Mouse (Mus musculus) left cerebral cortex, postnatal 14 days (tissue): ENCODE results near the gene Rpl9. TPM values are rescaled to one million over a fixed set of nuclear protein-coding genes. Genes with fewer than 3 reads are reported as not detected.

Experiments used
- DNase-seq, 2 experiments: peaks; one replicate each; pipeline ENCODE4 v3.0.0; 2021 to 2022; ENCODE audit warnings: low spot score in 2 of 2, mixed read lengths in 1 of 2
- intact Hi-C: fragments of 180-260 bp; cut with DNase I; formaldehyde crosslinking; loops from one replicate; pipeline ENCODE4 v1.15.1; 2025
- long read RNA-seq, 2 experiments: library from polyadenylated mRNA; stranded (forward); transcript quantifications; one replicate each; pipeline ENCODE4 v2.0.0; 2021
- total RNA-seq, 2 experiments: library from RNA; stranded (reverse); gene quantifications; 2 replicates each; pipeline ENCODE4 v1.2.3; 2021

Gene Rpl9
- total RNA-seq = 100 to 1,000 TPM; 562 to 565 TPM
- long read RNA-seq, experiment 1, transcript Rpl9-201 (8 exons, 738 nt) = major isoform, 130 of 145 reads
- long read RNA-seq, experiment 1, partial matches to known transcripts = 9 of 145 reads
- long read RNA-seq, experiment 1, other reads (novel, unspliced or antisense) = 4 of 145 reads
- long read RNA-seq, experiment 2, transcript Rpl9-201 (8 exons, 738 nt) = major isoform, 109 of 116 reads
- long read RNA-seq, experiment 2, partial matches to known transcripts = 3 of 116 reads
- long read RNA-seq, experiment 2, other reads (novel, unspliced or antisense) = 4 of 116 reads

GRCm38 (mm10) chr5:65390648-65391644 lies at the start of gene Rpl9, which contains the start of gene Lias:
Gene Rpl9, minus strand, starts transcription at chr5:65391444.
Gene Lias, plus strand, starts transcription at chr5:65391497.
- intact Hi-C loops = loop anchor here (5.0 kb wide), 1 partner anchor 54 kb away; the partner anchor contains the start of gene Rfc1
- peak; percentile 99 to 100 for DNase-seq

- DNase-seq = no peak
- intact Hi-C loops = loop anchor here (5.0 kb wide), 1 partner anchor 54 kb away; the partner anchor contains the start of gene Gm43552
Observed at GRCm38 (mm10) chr5:65438041-65438440, 46.8 kb upstream of the Rpl9 start.

GRCm38 (mm10) chr5:65435806-65436561 lies 44.7 kb upstream of the Rpl9 start, which contains the start of gene Ugdh:
Gene Ugdh, minus strand, starts transcription at chr5:65435949.
- intact Hi-C loops = loop anchor here (5.0 kb wide), 1 partner anchor 56 kb away; the partner anchor contains the start of gene Gm43552
- DNase-seq = peak; percentile 96 to 97

GRCm38 (mm10) chr5:65435363-65435805 lies 44.1 kb upstream of the Rpl9 start:
- DNase-seq = peak in 1 of 2 experiments; percentile 24
- intact Hi-C loops = loop anchor here (5.0 kb wide), 1 partner anchor 57 kb away; the partner anchor contains the start of gene Gm43552

- intact Hi-C loops = loop anchor here (5.0 kb wide), 1 partner anchor 58 kb away; the partner anchor contains the start of gene Gm43552
- DNase-seq = peak; percentile 42 to 71
Observed at GRCm38 (mm10) chr5:65434471-65435362, 43.5 kb upstream of the Rpl9 start.

- intact Hi-C loops = no loop called here
Observed at GRCm38 (mm10) chr5:65429441-65429840, 38.2 kb upstream of the Rpl9 start.

GRCm38 (mm10) chr5:65428321-65428720 lies 37.1 kb upstream of the Rpl9 start:
- intact Hi-C loops = no loop called here
- DNase-seq = no peak

More at GRCm38 (mm10) chr5:65429441-65429840, 38.2 kb upstream of the Rpl9 start:
- DNase-seq = no peak

- no peak for DNase-seq
- intact Hi-C loops = no loop called here
Observed at GRCm38 (mm10) chr5:65425251-65425650, 34.0 kb upstream of the Rpl9 start.

GRCm38 (mm10) chr5:65424215-65424614 lies 33.0 kb upstream of the Rpl9 start:
- DNase-seq = no peak
- intact Hi-C loops = no loop called here

- intact Hi-C loops = no loop called here
- no peak for DNase-seq
Observed at GRCm38 (mm10) chr5:65422803-65423202, 31.6 kb upstream of the Rpl9 start.

GRCm38 (mm10) chr5:65420822-65421221 lies 29.6 kb upstream of the Rpl9 start:
- DNase-seq = no peak
- intact Hi-C loops = no loop called here

- no peak for DNase-seq
Observed at GRCm38 (mm10) chr5:65419136-65419535, 27.9 kb upstream of the Rpl9 start.

GRCm38 (mm10) chr5:65415653-65416458 lies 24.6 kb upstream of the Rpl9 start:
- no peak for DNase-seq
- intact Hi-C loops = no loop called here

More at GRCm38 (mm10) chr5:65419136-65419535, 27.9 kb upstream of the Rpl9 start:
- intact Hi-C loops = no loop called here

- intact Hi-C loops = loop anchor here (10.0 kb wide), 1 partner anchor 227 kb away; no protein-coding TSS in a partner anchor
Observed at GRCm38 (mm10) chr5:65407989-65408388, 16.7 kb upstream of the Rpl9 start.

GRCm38 (mm10) chr5:65401251-65401994 lies 10.2 kb upstream of the Rpl9 start:
- peak; percentile 88 to 89 for DNase-seq
- intact Hi-C loops = loop anchor here (5.0 to 10.0 kb wide), 2 partner anchors 233 to 296 kb away; partner anchors contain the start of gene Pds5a

More at GRCm38 (mm10) chr5:65407989-65408388, 16.7 kb upstream of the Rpl9 start:
- no peak for DNase-seq

- DNase-seq = no peak
- intact Hi-C loops = loop anchor here (5.0 kb wide), 1 partner anchor 57 kb away; the partner anchor contains the start of gene Rfc1
Observed at GRCm38 (mm10) chr5:65394425-65394824, 3.2 kb upstream of the Rpl9 start.
